Mouse (Mus musculus): Measurements from ENCODE around the gene Prrx1. TPM values are rescaled to one million over a fixed set of nuclear protein-coding genes. Genes with fewer than 3 reads are reported as not detected.

Gene Prrx1
- polyA plus RNA-seq, 1 experiment from 2014 or later, result 8.6 TPM

- H3K4me2 ChIP-seq, result no peak overlapping the region
- peaks cover 28% of the 10 kb centered on the region for H3K4me1 ChIP-seq
- WGBS, result 94% methylated on average over 9 of the region's 9 CpGs
- H3K4me3 ChIP-seq, result no peak overlapping the region
- H3K36me3 ChIP-seq (ENCODE audit: poor library complexity, severe bottlenecking), result no peaks in the 10 kb centered on the region
- no peak for ATAC-seq
- no peak overlapping the region for H3K27ac ChIP-seq
- H3K27me3 ChIP-seq, result no peaks in the 10 kb centered on the region
- H3K9me3 ChIP-seq (replicated peaks), result no peaks in the 10 kb centered on the region
- H3K9ac ChIP-seq, result no peak overlapping the region
Measured at GRCm38 (mm10) chr1:163283980-163284635, 29.4 kb downstream of the Prrx1 start.

GRCm38 (mm10) chr1:163281450-163282198, 31.9 kb downstream of the Prrx1 start:
- 37% methylated on average over 7 of the region's 7 CpGs for WGBS
- Histone ChIP-seq H3K36me3 (ENCODE audit: poor library complexity, severe bottlenecking) (no peaks in the 10 kb centered on the region), H3K27me3 (no peaks in the 10 kb centered on the region), H3K4me2 (no peak overlapping the region), H3K4me3 (no peak overlapping the region), H3K9me3 (replicated peaks) (no peaks in the 10 kb centered on the region), H3K9ac (no peak overlapping the region), H3K4me1 (peaks cover 28% of the 10 kb centered on the region), H3K27ac (0 out of 2 replicates have a peak overlapping the region, but pooled peaks have one; percentile 3)
- ATAC-seq, result no peak

GRCm38 (mm10) chr1:163280842-163281122, 32.7 kb downstream of the Prrx1 start:
- peak; percentile 87 for ATAC-seq
- Histone ChIP-seq H3K4me1 (peaks cover 28% of the 10 kb centered on the region), H3K9ac (no peak overlapping the region), H3K4me3 (no peak overlapping the region), H3K27me3 (no peaks in the 10 kb centered on the region), H3K9me3 (replicated peaks) (no peaks in the 10 kb centered on the region), H3K36me3 (ENCODE audit: poor library complexity, severe bottlenecking) (no peaks in the 10 kb centered on the region), H3K27ac (peak overlapping the region; percentile 58; the same call in 1 of the 2 replicates), H3K4me2 (no peak overlapping the region)
- 16% methylated on average over 2 of the region's 2 CpGs for WGBS

GRCm38 (mm10) chr1:163280097-163280841, 33.2 kb downstream of the Prrx1 start:
- Histone ChIP-seq H3K27ac (peak overlapping the region; percentile 58; the same call in 1 of the 2 replicates), H3K4me2 (no peak overlapping the region), H3K27me3 (no peaks in the 10 kb centered on the region), H3K9me3 (replicated peaks) (no peaks in the 10 kb centered on the region), H3K9ac (no peak overlapping the region), H3K4me1 (peaks cover 28% of the 10 kb centered on the region), H3K36me3 (ENCODE audit: poor library complexity, severe bottlenecking) (no peaks in the 10 kb centered on the region), H3K4me3 (no peak overlapping the region)
- 32% methylated on average over 7 of the region's 7 CpGs for WGBS
- peak; percentile 71; the same call in 1 of the 2 replicates for ATAC-seq

- H3K9me3 ChIP-seq (replicated peaks), result no peaks in the 10 kb centered on the region; the same call in 1 of the 2 replicates
- H3K9ac ChIP-seq, result no peak overlapping the region
- no peak overlapping the region for H3K27ac ChIP-seq
- WGBS, result 88% methylated on average over 7 of the region's 7 CpGs
- no peak overlapping the region for H3K4me3 ChIP-seq
- ATAC-seq, result no peak
- H3K4me2 ChIP-seq, result no peak overlapping the region
- no peaks in the 10 kb centered on the region for H3K27me3 ChIP-seq
- peaks cover 22% of the 10 kb centered on the region for H3K4me1 ChIP-seq
- H3K36me3 ChIP-seq (ENCODE audit: poor library complexity, severe bottlenecking), result no peaks in the 10 kb centered on the region
Measured at GRCm38 (mm10) chr1:163277069-163277468, 36.4 kb downstream of the Prrx1 start.

GRCm38 (mm10) chr1:163274919-163275318, 38.6 kb downstream of the Prrx1 start:
- WGBS, result 91% methylated on average over 3 of the region's 3 CpGs
- no peak for ATAC-seq
- H3K4me3 ChIP-seq, result no peak overlapping the region
- no peaks in the 10 kb centered on the region; the same call in 1 of the 2 replicates for H3K9me3 ChIP-seq (replicated peaks)
- H3K27ac ChIP-seq, result no peak overlapping the region
- no peaks in the 10 kb centered on the region for H3K27me3 ChIP-seq
- H3K4me1 ChIP-seq, result peaks cover under 1% of the 10 kb centered on the region; the same call in 1 of the 2 replicates
- no peak overlapping the region for H3K9ac ChIP-seq
- no peak overlapping the region for H3K4me2 ChIP-seq
- H3K36me3 ChIP-seq (ENCODE audit: poor library complexity, severe bottlenecking), result no peaks in the 10 kb centered on the region

GRCm38 (mm10) chr1:163273132-163273531, 40.4 kb downstream of the Prrx1 start:
- Histone ChIP-seq H3K4me2 (no peak overlapping the region), H3K4me3 (no peak overlapping the region), H3K27me3 (no peaks in the 10 kb centered on the region), H3K9me3 (replicated peaks) (no peaks in the 10 kb centered on the region; the same call in 1 of the 2 replicates), H3K9ac (no peak overlapping the region), H3K4me1 (no peaks in the 10 kb centered on the region), H3K36me3 (ENCODE audit: poor library complexity, severe bottlenecking) (no peaks in the 10 kb centered on the region), H3K27ac (no peak overlapping the region)
- 88% methylated on average over 3 of the region's 3 CpGs for WGBS
- no peak for ATAC-seq

GRCm38 (mm10) chr1:163266853-163267538, 46.5 kb downstream of the Prrx1 start:
- no peak for ATAC-seq
- Histone ChIP-seq H3K4me1 (no peaks in the 10 kb centered on the region), H3K9ac (no peak overlapping the region), H3K27me3 (no peaks in the 10 kb centered on the region), H3K36me3 (ENCODE audit: poor library complexity, severe bottlenecking) (no peaks in the 10 kb centered on the region), H3K4me3 (no peak overlapping the region), H3K9me3 (replicated peaks) (no peaks in the 10 kb centered on the region; the same call in 1 of the 2 replicates), H3K27ac (no peak overlapping the region), H3K4me2 (no peak overlapping the region)
- 94% methylated on average over 8 of the region's 8 CpGs for WGBS

- Histone ChIP-seq H3K27me3 (no peaks in the 10 kb centered on the region), H3K27ac (no peak overlapping the region), H3K36me3 (ENCODE audit: poor library complexity, severe bottlenecking) (peaks cover 9% of the 10 kb centered on the region; the same call in 1 of the 2 replicates), H3K9me3 (replicated peaks) (no peaks in the 10 kb centered on the region), H3K4me1 (peaks cover 4% of the 10 kb centered on the region; the same call in 1 of the 2 replicates), H3K4me3 (no peak overlapping the region), H3K4me2 (no peak overlapping the region), H3K9ac (no peak overlapping the region)
- WGBS, result 35% methylated on average over 2 of the region's 2 CpGs
- ATAC-seq, result 0 out of 2 replicates have a peak, but pooled peaks have one; percentile 34
Measured at GRCm38 (mm10) chr1:163257298-163257697, 56.2 kb downstream of the Prrx1 start.

GRCm38 (mm10) chr1:163255884-163256283, 57.6 kb downstream of the Prrx1 start:
- H3K4me3 ChIP-seq, result no peak overlapping the region
- peaks cover 9% of the 10 kb centered on the region; the same call in 1 of the 2 replicates for H3K36me3 ChIP-seq (ENCODE audit: poor library complexity, severe bottlenecking)
- no peak overlapping the region for H3K27ac ChIP-seq
- WGBS, result 91% methylated on average over 2 of the region's 2 CpGs
- no peaks in the 10 kb centered on the region for H3K27me3 ChIP-seq
- no peaks in the 10 kb centered on the region for H3K9me3 ChIP-seq (replicated peaks)
- H3K9ac ChIP-seq, result no peak overlapping the region
- H3K4me1 ChIP-seq, result peaks cover 4% of the 10 kb centered on the region; the same call in 1 of the 2 replicates
- H3K4me2 ChIP-seq, result no peak overlapping the region
- ATAC-seq, result peak; percentile 68; the same call in 1 of the 2 replicates

GRCm38 (mm10) chr1:163252796-163253195, 60.7 kb downstream of the Prrx1 start:
- no peak for ATAC-seq
- H3K36me3 ChIP-seq (ENCODE audit: poor library complexity, severe bottlenecking), result 0 out of 2 replicates have a peak, but pooled peaks cover 3% of the 10 kb centered on the region
- no peak overlapping the region for H3K9ac ChIP-seq
- H3K4me2 ChIP-seq, result no peak overlapping the region
- no peaks in the 10 kb centered on the region for H3K9me3 ChIP-seq (replicated peaks)
- no peak overlapping the region for H3K4me3 ChIP-seq
- H3K27me3 ChIP-seq, result no peaks in the 10 kb centered on the region
- no peak overlapping the region for H3K27ac ChIP-seq
- peaks cover 4% of the 10 kb centered on the region; the same call in 1 of the 2 replicates for H3K4me1 ChIP-seq
- WGBS, result 90% methylated on average over 4 of the region's 4 CpGs
